Mouse (Mus musculus): ENCODE data around the gene Ctnnb1.

Gene Ctnnb1

DNA sequence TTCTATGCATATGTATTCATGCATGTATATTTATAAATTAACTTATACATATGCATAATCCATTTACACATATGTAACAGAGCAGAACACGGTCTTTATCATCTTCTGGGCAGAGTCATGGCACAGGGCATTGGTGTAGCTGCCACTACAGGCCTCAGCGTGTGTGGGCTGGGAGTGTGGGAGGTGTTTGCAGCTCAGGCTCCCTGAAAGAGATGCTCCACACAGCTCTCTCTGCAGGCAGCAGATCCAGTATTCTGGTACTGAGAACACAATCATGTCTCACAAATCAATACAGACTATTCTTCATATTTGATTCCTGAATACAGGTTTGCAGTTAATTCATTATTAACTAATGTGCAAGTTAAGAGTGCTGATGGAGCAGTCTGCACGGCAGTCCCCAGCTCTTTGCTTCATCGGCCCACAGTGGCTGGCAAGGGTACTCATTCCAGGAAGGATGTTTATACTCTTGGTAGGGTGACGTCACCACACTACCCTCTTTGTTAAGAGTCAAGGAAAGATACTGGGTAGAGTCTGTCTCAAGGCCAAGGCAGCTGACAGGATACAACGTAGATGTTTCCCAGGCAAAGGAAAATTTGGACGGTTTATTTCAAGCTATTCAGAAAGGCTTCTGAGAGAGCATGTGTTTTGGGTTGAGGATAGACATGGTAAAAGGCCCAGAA is 71.8 kb downstream of the Ctnnb1 start:
- no peak for DNase-seq (ENCODE audit: low read depth)

DNA sequence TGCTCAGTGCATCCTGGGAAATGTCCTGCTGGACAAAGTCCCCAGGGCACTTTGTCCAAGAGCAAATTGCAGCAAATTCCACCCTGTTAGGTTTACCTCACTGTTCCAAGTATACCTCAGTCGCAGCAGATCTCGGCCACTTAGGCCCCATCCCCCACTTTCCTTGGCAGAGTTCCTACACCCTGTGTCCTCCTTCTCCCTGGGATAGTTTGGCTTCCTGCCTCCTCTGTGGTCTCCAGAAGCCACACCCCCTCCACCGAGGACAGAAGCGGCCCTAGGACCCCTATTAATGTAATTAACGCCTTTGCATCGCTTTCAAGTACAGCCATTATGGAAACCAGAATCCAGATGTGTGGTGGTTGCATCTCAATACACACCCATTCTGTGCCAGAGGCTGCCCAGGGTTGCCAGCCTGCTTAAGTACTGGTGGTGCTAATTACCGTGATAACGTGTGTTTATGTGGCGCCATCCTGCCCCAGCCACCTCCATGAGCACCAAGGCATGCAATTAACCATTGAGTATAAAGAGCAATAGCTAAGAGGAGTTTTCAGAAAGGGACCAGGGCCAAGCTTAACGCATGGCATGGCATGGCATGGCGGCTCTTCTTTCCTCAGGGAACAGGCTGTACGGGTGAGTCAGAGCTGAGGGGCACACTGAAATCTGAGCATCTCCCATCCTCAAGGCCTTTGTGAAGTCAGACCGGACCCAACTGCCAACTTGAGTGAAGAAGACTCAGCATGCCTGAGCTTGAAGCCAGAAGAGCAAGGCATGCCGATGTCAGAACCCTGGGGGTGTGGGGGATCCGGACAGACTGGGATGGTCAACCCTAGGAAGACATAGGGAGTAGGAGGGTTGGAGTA is 72.9 kb downstream of the Ctnnb1 start:
- no peak for DNase-seq (ENCODE audit: low read depth)

DNA sequence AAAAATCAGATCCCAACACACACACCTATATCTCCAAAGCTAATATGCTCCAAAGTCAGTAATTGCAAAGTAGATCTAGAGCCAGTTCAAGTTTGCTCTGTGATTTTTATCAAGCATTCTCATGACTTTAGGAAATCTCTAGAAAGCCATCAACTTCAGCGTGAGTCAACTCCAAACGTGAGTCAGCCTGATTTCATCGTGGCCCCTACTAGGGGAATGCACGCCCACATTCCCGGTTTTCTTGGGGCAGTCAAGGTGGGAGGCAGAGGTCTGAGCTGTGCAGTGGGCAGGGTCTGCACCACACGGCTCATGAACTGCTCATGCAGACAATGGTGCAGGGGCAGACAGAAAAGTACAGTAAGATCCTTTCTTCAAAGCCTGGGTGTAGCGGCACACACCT is 76.9 kb downstream of the Ctnnb1 start:
- no peak for DNase-seq (ENCODE audit: low read depth)

All from induced T-regulatory cell, adult 2 months (primary cell).